Mouse (Mus musculus): ENCODE results near the gene Usp31. TPM values are rescaled to one million over a fixed set of nuclear protein-coding genes. Genes with fewer than 3 reads are reported as not detected.
A peak's percentile ranks its signal among the peaks of the same experiment; 100 is the strongest.

Usp31 gene
- total and polyA plus RNA-seq, 2 experiments from 2014 or later, result 0.48 to 18.8 TPM

- ATAC-seq (ENCODE audit: insufficient read depth, low read depth) (no peak), DNase-seq (ENCODE audit: low spot score) (no peak)
- Histone ChIP-seq H3K4me3 (ENCODE audit: low read depth, low read length) (no peak overlapping the region), H3K36me3 (replicated peaks; ENCODE audit: control insufficient read depth, insufficient read depth, low read length) (peaks cover 41% of the 10 kb centered on the region), H3K27me3 (ENCODE audit: control insufficient read depth, insufficient read depth, low read length) (no peaks in the 10 kb centered on the region), H3K27ac (ENCODE audit: low read depth) (no peak overlapping the region), H3K9ac (replicated peaks; ENCODE audit: low read depth, low read length) (no peak overlapping the region), H3K4me2 (ENCODE audit: low read depth, low read length) (no peak overlapping the region), H3K4me1 (ENCODE audit: control insufficient read depth, insufficient read depth) (peaks cover 4% of the 10 kb centered on the region; the same call in 1 of the 2 replicates), H3K9me3 (replicated peaks; ENCODE audit: control insufficient read depth, low read length) (no peaks in the 10 kb centered on the region)
- WGBS, result 84% methylated on average over 2 of the region's 2 CpGs
- TF ChIP-seq CTCF (IDR thresholded peaks at IDR 0.05; ENCODE audit: low read depth) (no peak), EP300 (IDR thresholded peaks at IDR 0.05; ENCODE audit: low read depth) (no peak)
These were observed 52.4 kb downstream of the Usp31 start for GRCm38 (mm10) chr7:121654675-121655074.

- Histone ChIP-seq H3K27ac (ENCODE audit: low read depth) (no peak overlapping the region), H3K36me3 (replicated peaks; ENCODE audit: control insufficient read depth, insufficient read depth, low read length) (peaks cover 48% of the 10 kb centered on the region), H3K9ac (replicated peaks; ENCODE audit: low read depth, low read length) (no peak overlapping the region), H3K4me1 (ENCODE audit: control insufficient read depth, insufficient read depth) (peaks cover 4% of the 10 kb centered on the region; the same call in 1 of the 2 replicates), H3K4me2 (ENCODE audit: low read depth, low read length) (no peak overlapping the region), H3K27me3 (ENCODE audit: control insufficient read depth, insufficient read depth, low read length) (no peaks in the 10 kb centered on the region), H3K4me3 (ENCODE audit: low read depth, low read length) (no peak overlapping the region), H3K9me3 (replicated peaks; ENCODE audit: control insufficient read depth, low read length) (no peaks in the 10 kb centered on the region)
- no peak for DNase-seq (ENCODE audit: low spot score)
- 89% methylated on average over 2 of the region's 2 CpGs for WGBS
- no peak for TF ChIP-seq CTCF (IDR thresholded peaks at IDR 0.05; ENCODE audit: low read depth)
- TF ChIP-seq EP300 (IDR thresholded peaks at IDR 0.05; ENCODE audit: low read depth), result no peak
- ATAC-seq (ENCODE audit: insufficient read depth, low read depth), result no peak
These were observed 54.4 kb downstream of the Usp31 start for GRCm38 (mm10) chr7:121652629-121653028.

GRCm38 (mm10) chr7:121650724-121651123, 56.3 kb downstream of the Usp31 start:
- 89% methylated on average over 3 of the region's 3 CpGs for WGBS
- DNase-seq (ENCODE audit: low spot score) (no peak), ATAC-seq (ENCODE audit: insufficient read depth, low read depth) (no peak)
- Histone ChIP-seq H3K9ac (replicated peaks; ENCODE audit: low read depth, low read length) (no peak overlapping the region), H3K4me2 (ENCODE audit: low read depth, low read length) (no peak overlapping the region), H3K27ac (ENCODE audit: low read depth) (no peak overlapping the region), H3K4me3 (ENCODE audit: low read depth, low read length) (no peak overlapping the region), H3K27me3 (ENCODE audit: control insufficient read depth, insufficient read depth, low read length) (no peaks in the 10 kb centered on the region), H3K9me3 (replicated peaks; ENCODE audit: control insufficient read depth, low read length) (no peaks in the 10 kb centered on the region), H3K4me1 (ENCODE audit: control insufficient read depth, insufficient read depth) (no peaks in the 10 kb centered on the region), H3K36me3 (replicated peaks; ENCODE audit: control insufficient read depth, insufficient read depth, low read length) (peaks cover 48% of the 10 kb centered on the region)
- TF ChIP-seq EP300 (IDR thresholded peaks at IDR 0.05; ENCODE audit: low read depth), result no peak
- no peak for TF ChIP-seq CTCF (IDR thresholded peaks at IDR 0.05; ENCODE audit: low read depth)

GRCm38 (mm10) chr7:121640998-121641762, 65.9 kb downstream of the Usp31 start:
- H3K27ac ChIP-seq (ENCODE audit: low read depth), result no peak overlapping the region
- H3K4me3 ChIP-seq (ENCODE audit: low read depth, low read length), result no peak overlapping the region
- TF ChIP-seq EP300 (IDR thresholded peaks at IDR 0.05; ENCODE audit: low read depth), result no peak
- peak; percentile 76 for TF ChIP-seq CTCF (IDR thresholded peaks at IDR 0.05; ENCODE audit: low read depth)
- no peaks in the 10 kb centered on the region for H3K4me1 ChIP-seq (ENCODE audit: control insufficient read depth, insufficient read depth)
- H3K9ac ChIP-seq (replicated peaks; ENCODE audit: low read depth, low read length), result no peak overlapping the region
- no peak for ATAC-seq (ENCODE audit: insufficient read depth, low read depth)
- peaks cover 4% of the 10 kb centered on the region; the same call in 1 of the 2 replicates for H3K36me3 ChIP-seq (replicated peaks; ENCODE audit: control insufficient read depth, insufficient read depth, low read length)
- no peaks in the 10 kb centered on the region for H3K9me3 ChIP-seq (replicated peaks; ENCODE audit: control insufficient read depth, low read length)
- WGBS, result 50% methylated on average over 12 of the region's 12 CpGs
- H3K27me3 ChIP-seq (ENCODE audit: control insufficient read depth, insufficient read depth, low read length), result no peaks in the 10 kb centered on the region
- H3K4me2 ChIP-seq (ENCODE audit: low read depth, low read length), result no peak overlapping the region
- DNase-seq (ENCODE audit: low spot score), result peak; percentile 29

GRCm38 (mm10) chr7:121636732-121637131, 70.3 kb downstream of the Usp31 start:
- H3K27ac ChIP-seq (ENCODE audit: low read depth), result no peak overlapping the region
- no peaks in the 10 kb centered on the region for H3K9me3 ChIP-seq (replicated peaks; ENCODE audit: control insufficient read depth, low read length)
- no peak overlapping the region for H3K4me2 ChIP-seq (ENCODE audit: low read depth, low read length)
- WGBS, result 83% methylated on average over 5 of the region's 5 CpGs
- H3K9ac ChIP-seq (replicated peaks; ENCODE audit: low read depth, low read length), result no peak overlapping the region
- no peaks in the 10 kb centered on the region; the same call in 1 of the 2 replicates for H3K4me1 ChIP-seq (ENCODE audit: control insufficient read depth, insufficient read depth)
- ATAC-seq (ENCODE audit: insufficient read depth, low read depth) (no peak), DNase-seq (ENCODE audit: low spot score) (no peak)
- H3K27me3 ChIP-seq (ENCODE audit: control insufficient read depth, insufficient read depth, low read length), result no peaks in the 10 kb centered on the region
- H3K4me3 ChIP-seq (ENCODE audit: low read depth, low read length), result no peak overlapping the region
- no peaks in the 10 kb centered on the region for H3K36me3 ChIP-seq (replicated peaks; ENCODE audit: control insufficient read depth, insufficient read depth, low read length)
- no peak for TF ChIP-seq CTCF (IDR thresholded peaks at IDR 0.05; ENCODE audit: low read depth)
- TF ChIP-seq EP300 (IDR thresholded peaks at IDR 0.05; ENCODE audit: low read depth), result no peak

Measured in heart, postnatal 0 days (tissue).